Mouse (Mus musculus): Measurements from ENCODE around the gene Tpp2. TPM values are rescaled to one million over a fixed set of nuclear protein-coding genes. Genes with fewer than 3 reads are reported as not detected.
"Not testable (repeated sequence)": the region's sequence is repeated elsewhere in the genome, so short reads cannot be mapped to it uniquely, and the experiment has no call there.

Gene Tpp2
- total RNA-seq (2021) = 10 to 100 TPM; 49.6 to 51.5 TPM
- long read RNA-seq, experiment 1, full-length matches to known transcripts = 20 of 32 reads
- long read RNA-seq, experiment 1, partial matches to known transcripts = 6 of 32 reads
- long read RNA-seq, experiment 1, other reads (novel, unspliced or antisense) = 6 of 32 reads
- long read RNA-seq, experiment 2, full-length matches to known transcripts = 36 of 48 reads
- long read RNA-seq, experiment 2, partial matches to known transcripts = 5 of 48 reads
- long read RNA-seq, experiment 2, other reads (novel, unspliced or antisense) = 7 of 48 reads

DNA sequence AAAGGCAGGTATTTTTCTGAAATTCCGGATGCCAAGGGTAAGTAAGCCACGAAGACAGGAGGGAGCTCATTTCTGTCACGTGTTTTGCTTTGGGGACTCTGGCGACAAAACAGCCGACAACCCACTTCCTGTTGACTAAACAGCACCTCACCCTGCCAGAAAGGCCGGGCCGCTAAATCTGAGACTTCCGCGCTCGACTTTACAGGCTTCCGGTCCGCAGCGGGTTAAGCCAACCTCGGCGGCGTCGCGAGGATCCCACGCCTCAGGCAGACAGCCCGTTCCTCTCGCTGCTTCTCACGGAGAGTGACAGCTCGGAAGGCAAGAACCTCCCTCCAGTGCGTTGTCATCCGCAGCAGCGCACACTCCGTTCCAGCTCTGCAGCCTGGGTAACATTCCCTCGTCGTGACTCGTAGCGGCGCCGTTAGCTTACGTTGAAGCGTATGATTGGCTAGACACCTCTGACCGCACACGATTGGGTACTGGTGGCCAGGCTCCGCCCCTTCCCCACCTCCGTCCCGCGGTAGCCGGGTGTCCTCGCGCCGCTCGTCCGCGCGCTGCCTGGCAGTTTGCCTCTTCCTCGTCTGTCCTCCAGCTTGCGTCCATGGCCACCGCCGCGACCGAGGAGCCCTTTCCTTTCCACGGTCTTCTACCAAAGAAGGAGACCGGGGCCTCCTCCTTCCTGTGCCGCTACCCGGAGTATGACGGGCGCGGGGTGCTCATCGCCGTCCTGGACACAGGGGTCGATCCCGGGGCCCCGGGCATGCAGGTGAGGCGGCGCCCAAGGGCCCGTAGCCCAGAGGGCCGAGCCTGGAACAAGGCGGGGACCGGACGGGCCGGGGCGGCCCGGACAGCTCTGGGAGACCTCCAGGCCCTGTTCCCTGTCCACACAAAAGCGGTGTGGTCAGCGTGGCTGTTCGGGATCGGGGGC, at the start of gene Tpp2:
TSS of gene Tpp2 (plus strand) at position 160 of the 928 bp plus-strand sequence.
- H3K27ac ChIP-seq = peak within 1 kb of the TSS; percentile 94
- H3K4me3 ChIP-seq = peak within 1 kb of the TSS; percentile 84
- no peak for TF ChIP-seq CTCF (conservative IDR thresholded peaks at IDR 0.05)
- DNase-seq (ENCODE audit: low spot score in 2 of 2) = peak; percentile 96 to 98

DNA sequence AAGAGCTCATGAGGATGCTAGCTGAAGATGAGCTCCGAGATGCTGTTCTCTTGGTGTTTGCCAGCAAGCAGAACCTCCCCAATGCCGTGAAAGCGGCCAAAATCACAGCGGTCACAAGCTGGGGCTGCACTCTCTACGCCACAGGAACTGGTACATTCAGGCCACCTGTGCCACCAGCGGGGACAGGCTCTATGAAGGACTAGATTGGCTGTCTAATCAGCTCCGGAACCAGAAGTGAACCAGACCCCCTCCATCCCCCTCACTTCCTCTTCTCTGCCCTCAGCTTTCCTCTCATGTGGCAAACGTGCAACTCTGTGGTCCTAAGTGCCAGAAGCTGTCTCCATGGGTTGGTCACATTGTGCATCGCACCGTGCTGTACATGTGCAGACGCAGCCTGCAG, 45.1 kb upstream of the Tpp2 start:
- not testable (repeated sequence) for H3K27ac ChIP-seq; H3K4me3 ChIP-seq; DNase-seq (ENCODE audit: low spot score in 2 of 2)

DNA sequence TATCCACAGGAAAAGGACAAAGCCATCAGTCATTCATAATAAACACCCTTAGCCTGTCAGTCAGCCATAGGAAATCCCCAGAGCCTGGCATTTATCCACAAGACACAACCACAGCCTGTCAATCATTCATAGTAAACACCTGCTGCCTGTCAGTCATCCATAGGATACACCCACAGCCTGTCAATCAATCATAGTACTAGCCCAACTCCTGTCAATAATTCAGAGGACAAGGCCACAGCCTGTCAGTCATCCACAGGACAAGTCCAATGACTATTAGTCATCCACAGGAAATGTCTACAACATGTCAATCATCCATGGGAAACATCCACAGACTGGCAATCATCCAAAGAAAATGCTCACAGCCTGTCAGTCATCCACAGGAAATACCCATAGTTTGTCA, 37.7 kb upstream of the Tpp2 start:
- Histone ChIP-seq H3K27ac (no peak overlapping the region), H3K4me3 (no peak overlapping the region)
- no peak for TF ChIP-seq CTCF (conservative IDR thresholded peaks at IDR 0.05)
- DNase-seq (ENCODE audit: low spot score in 2 of 2) = no peak

DNA sequence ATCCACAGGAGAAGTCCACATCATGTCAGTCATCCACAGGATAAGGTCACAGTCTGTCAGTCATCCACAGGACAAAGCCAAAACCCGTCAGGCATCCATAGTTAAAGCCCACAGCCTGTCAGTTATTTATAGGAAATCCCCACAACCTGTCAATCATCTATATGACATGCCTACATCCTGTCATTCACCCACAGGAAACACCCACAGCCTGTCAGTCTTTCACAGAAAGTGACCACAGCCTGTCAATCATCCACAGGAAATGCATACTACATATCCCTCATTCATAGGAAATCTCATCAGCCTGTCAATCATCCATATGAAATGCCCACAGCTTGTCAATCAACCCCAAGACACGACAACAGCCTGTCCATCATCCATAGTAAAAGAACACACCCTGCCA, 36.3 kb upstream of the Tpp2 start:
- TF ChIP-seq CTCF (conservative IDR thresholded peaks at IDR 0.05) = no peak
- no peak for DNase-seq (ENCODE audit: low spot score in 2 of 2)
- no peak overlapping the region for H3K27ac ChIP-seq
- no peak overlapping the region for H3K4me3 ChIP-seq

DNA sequence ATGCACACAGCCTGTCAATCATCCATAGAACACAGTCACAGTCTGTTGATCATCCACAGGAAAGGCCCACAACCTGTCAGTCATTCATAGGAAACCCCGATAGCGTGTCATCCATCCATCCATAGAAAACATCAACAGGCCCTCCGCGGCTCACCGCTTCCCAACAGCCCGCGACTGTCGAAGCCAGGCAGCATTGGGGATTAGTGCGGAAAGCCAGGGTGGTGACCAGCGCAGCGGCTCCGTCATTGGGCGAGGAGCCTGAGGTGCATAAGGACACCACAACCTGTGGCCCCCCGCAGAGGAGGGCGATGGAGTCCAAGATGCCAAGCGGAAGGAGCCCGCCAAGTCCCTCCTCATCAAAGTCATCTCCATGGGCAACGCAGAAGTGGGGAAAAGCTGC, 35.5 kb upstream of the Tpp2 start:
- TF ChIP-seq CTCF (conservative IDR thresholded peaks at IDR 0.05) = no peak
- no peak overlapping the region for H3K27ac ChIP-seq
- no peak for DNase-seq (ENCODE audit: low spot score in 2 of 2)
- H3K4me3 ChIP-seq = no peak overlapping the region

DNA sequence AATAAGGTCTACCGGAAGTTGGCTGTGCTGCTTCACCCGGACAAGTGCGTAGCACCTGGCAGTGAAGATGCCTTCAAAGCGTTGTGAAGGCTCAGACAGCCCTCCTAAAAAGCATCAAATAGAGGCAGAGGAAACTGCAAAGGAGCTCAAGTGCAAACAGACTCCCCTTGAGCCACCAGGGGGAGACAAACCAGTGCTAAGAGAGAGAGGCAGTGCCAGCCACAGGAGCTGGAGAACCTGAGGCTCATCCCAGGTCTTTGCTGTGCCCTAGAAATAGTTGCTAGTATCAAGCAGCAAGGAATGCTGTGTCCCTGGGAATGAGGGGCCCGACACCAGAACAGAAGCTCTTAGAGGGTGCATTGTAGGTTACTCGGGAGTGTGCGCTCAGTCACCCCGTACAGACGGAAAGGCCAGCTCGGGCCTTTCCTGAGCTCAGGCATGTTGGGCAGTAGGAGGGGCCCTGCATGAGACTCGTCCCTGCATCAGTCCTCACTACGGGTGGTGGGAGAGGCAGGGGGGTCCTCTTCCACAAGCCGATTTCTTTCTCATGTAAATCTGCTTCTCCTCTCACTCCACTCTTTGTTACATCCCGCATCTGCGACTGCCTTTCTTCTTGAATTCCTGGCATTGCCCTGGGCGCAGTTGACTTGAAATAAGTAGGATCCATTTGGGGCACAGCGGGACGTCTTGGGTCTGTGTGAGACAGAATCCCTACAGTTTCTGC, 34.3 kb upstream of the Tpp2 start:
- Histone ChIP-seq H3K27ac (no peak overlapping the region), H3K4me3 (peak overlapping the region; percentile 13)
- DNase-seq (ENCODE audit: low spot score in 2 of 2) = peak; percentile 70 to 85
- peak; percentile 92 for TF ChIP-seq CTCF (conservative IDR thresholded peaks at IDR 0.05)

DNA sequence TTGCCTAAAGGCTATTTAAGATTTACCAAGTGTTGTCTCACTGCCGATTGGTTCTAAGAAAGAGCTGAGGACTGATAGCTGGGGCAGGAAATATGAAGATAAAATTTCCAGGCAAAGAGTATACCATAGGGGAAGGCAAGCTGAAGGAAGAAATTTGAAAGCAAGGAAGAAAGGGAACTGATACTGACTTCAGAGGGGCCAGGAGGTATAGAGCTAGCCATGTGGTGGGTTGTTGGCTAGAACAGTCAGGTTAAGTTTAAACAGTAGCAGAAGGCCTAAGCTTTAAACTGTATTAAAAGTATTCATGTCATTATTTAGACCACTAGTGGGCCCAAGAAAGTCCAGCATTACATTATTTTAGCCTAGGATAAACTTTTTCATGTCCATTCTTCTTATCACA, 31.0 kb upstream of the Tpp2 start:
- Histone ChIP-seq H3K27ac (no peak overlapping the region), H3K4me3 (no peak overlapping the region)
- TF ChIP-seq CTCF (conservative IDR thresholded peaks at IDR 0.05) = no peak
- no peak for DNase-seq (ENCODE audit: low spot score in 2 of 2)

DNA sequence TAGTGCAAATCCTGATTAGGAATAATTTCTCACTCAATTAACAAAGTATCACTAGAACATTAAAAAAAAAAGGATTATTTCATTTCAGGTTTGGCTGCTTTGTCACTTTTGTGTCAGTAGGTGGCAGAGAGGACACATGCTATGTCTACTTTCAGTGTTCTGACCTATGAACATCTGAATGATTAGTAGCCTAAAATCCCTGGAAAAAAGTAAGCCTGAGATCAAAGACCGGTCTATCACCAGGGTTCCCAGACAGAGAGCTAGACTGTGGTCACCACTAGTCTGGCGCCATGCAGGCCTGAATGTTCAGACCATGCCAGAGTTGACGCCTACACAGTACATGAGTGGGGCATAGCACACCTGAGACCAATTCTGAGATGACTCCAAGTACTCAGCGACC, 30.6 kb upstream of the Tpp2 start:
- TF ChIP-seq CTCF (conservative IDR thresholded peaks at IDR 0.05) = peak; percentile 82
- no peak for DNase-seq (ENCODE audit: low spot score in 2 of 2)
- H3K27ac ChIP-seq = no peak overlapping the region
- H3K4me3 ChIP-seq = no peak overlapping the region

DNA sequence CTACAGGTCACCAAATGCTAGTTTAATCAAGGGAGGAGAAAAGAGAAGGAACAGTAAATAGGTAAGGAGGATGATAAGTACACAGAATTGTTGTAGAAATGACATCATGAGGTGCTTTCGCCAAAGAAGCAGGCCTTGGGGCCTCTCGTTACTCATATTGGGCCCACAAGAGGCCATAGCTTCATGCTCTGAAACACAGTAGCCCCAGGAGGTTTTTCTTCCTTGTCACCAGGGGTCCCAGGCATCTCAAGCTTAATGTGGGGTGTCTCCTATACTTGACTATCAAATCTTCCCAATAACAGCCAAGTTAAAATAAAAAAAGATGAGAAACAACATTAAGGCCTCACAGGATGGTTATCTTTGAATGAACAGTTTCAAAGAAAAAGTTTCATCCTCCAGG, 18.0 kb upstream of the Tpp2 start:
- no peak overlapping the region for H3K4me3 ChIP-seq
- no peak for TF ChIP-seq CTCF (conservative IDR thresholded peaks at IDR 0.05)
- no peak for DNase-seq (ENCODE audit: low spot score in 2 of 2)
- no peak overlapping the region for H3K27ac ChIP-seq

DNA sequence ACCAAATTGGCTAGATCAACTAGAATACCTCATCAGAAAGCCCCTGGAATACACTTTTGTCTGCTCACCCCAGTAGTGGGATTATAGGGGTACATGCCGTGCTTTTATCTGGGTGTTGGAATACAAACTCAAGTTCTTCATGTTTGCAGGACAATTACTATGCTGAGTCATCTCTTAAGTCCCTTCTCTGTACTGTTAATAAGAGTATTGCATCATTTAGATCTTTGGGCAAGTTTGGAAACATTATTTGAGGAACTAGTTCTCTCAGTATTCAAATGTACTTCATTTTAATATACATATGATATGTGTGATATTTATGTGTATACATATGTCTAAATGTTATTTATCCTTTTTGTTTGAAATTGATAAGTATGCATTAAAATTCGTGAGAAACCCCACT, 16.6 kb upstream of the Tpp2 start:
- no peak overlapping the region for H3K4me3 ChIP-seq
- DNase-seq (ENCODE audit: low spot score in 2 of 2) = no peak
- no peak for TF ChIP-seq CTCF (conservative IDR thresholded peaks at IDR 0.05)
- H3K27ac ChIP-seq = no peak overlapping the region

DNA sequence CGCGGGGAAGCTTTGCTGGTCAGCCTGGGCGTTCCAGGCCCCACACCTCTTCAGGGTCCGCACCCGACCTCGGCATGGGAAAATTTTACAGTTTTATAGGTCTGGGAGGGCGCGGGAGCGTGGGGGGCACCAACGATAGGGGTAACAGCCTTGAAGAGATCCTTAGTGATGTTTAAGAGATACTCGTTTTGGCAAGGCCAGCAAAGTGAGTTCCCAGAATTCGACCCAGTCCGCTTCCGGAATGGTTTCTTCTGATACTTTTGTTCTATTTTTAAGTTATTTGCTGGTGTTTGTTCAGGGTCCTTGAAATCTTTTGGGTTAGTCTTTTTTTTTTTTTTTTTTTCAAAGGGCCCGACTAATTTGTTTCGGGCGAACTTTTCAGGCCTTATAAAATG, 966 bp downstream of the Tpp2 start:
- Histone ChIP-seq H3K4me3 (peak overlapping the region; percentile 84), H3K27ac (peak overlapping the region; percentile 94)
- DNase-seq (ENCODE audit: low spot score in 2 of 2) = no peak
- TF ChIP-seq CTCF (conservative IDR thresholded peaks at IDR 0.05) = no peak

DNA sequence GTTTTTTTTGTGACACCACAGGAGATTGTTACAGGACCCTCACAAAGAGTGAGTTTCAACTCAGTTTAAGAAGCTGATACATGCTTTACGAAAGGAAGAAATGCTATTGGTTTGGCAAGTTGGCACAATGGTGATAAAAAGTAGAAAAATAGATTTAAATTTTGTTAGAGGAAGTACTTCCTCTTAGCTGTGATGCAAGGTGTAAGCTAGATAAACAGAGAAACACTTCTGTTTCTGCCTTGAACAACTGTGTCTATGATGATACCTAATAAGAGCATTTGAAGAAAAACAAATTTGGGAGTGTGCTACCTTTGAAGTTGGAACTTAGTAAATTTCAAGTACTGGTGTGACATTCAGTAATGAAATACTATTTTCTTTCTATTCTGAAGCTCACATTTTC, 5.9 kb downstream of the Tpp2 start:
- no peak for DNase-seq (ENCODE audit: low spot score in 2 of 2)
- no peak for TF ChIP-seq CTCF (conservative IDR thresholded peaks at IDR 0.05)
- Histone ChIP-seq H3K4me3 (no peak overlapping the region), H3K27ac (no peak overlapping the region)
